Mouse (Mus musculus) kidney, embryonic 15.5 days (tissue): ENCODE measurements around the gene A930018P22Rik. TPM values are rescaled to one million over a fixed set of nuclear protein-coding genes. Genes with fewer than 3 reads are reported as not detected.

Source experiments
- ATAC-seq: fragments of 200-750 bp; cut with Nextera tagmentation; replicated peaks from 2 replicates; pipeline ENCODE4 v1.8.0; 2017; ENCODE audit warnings: moderate TSS enrichment; ENCODE audit not compliant: low FRiP score
- H3K27ac ChIP-seq: fragments of 300-500 bp; sonication (generic); 2 replicates; pipeline ENCODE4 v1.5.1; 2015; ENCODE audit warnings: mild to moderate bottlenecking, inconsistent platforms
- H3K27me3 ChIP-seq: fragments of 300-500 bp; sonication (generic); 2 replicates; pipeline ENCODE4 v1.6.1; 2015; ENCODE audit warnings: inconsistent platforms
- H3K36me3 ChIP-seq: fragments of 300-500 bp; sonication (generic); 2 replicates; pipeline ENCODE4 v1.6.1; 2015; ENCODE audit warnings: inconsistent platforms
- H3K4me1 ChIP-seq: fragments of 300-500 bp; sonication (generic); 2 replicates; pipeline ENCODE4 v1.6.1; 2015; ENCODE audit warnings: inconsistent platforms
- H3K4me2 ChIP-seq: fragments of 300-500 bp; sonication (generic); 2 replicates; pipeline ENCODE4 v1.6.1; 2015; ENCODE audit warnings: moderate library complexity, mild to moderate bottlenecking, inconsistent platforms
- H3K4me3 ChIP-seq: fragments of 300-500 bp; sonication (generic); replicated peaks from 2 replicates; pipeline ENCODE4 v1.5.1; 2015; ENCODE audit warnings: mild to moderate bottlenecking, inconsistent platforms
- H3K9ac ChIP-seq: fragments of 300-500 bp; sonication (generic); 2 replicates; pipeline ENCODE4 v1.6.1; 2015; ENCODE audit warnings: mild to moderate bottlenecking, inconsistent platforms
- H3K9me3 ChIP-seq: fragments of 300-500 bp; sonication (generic); replicated peaks from 2 replicates; pipeline ENCODE4 v1.6.1; 2016; ENCODE audit warnings: inconsistent platforms
- WGBS: fragments of 180-500 bp; shearing (Covaris S2); methylation state at CpG from one replicate; pipeline ENCODE4 v1.1.7; 2015; ENCODE audit warnings: mixed read lengths; 5-methylcytosine and 5-hydroxymethylcytosine counted together
- polyA plus RNA-seq: library from polyadenylated mRNA; unstranded; fragments of >200 nt; fragmentation: Nextera tagmentation; extraction: Ambion mirVana; gene quantifications from 2 replicates; pipeline ENCODE4 v1.2.1, GENCODE M21; 2015

Gene A930018P22Rik
- polyA plus RNA-seq, 1 experiment from 2014 or later, result 0.19 TPM

DNA sequence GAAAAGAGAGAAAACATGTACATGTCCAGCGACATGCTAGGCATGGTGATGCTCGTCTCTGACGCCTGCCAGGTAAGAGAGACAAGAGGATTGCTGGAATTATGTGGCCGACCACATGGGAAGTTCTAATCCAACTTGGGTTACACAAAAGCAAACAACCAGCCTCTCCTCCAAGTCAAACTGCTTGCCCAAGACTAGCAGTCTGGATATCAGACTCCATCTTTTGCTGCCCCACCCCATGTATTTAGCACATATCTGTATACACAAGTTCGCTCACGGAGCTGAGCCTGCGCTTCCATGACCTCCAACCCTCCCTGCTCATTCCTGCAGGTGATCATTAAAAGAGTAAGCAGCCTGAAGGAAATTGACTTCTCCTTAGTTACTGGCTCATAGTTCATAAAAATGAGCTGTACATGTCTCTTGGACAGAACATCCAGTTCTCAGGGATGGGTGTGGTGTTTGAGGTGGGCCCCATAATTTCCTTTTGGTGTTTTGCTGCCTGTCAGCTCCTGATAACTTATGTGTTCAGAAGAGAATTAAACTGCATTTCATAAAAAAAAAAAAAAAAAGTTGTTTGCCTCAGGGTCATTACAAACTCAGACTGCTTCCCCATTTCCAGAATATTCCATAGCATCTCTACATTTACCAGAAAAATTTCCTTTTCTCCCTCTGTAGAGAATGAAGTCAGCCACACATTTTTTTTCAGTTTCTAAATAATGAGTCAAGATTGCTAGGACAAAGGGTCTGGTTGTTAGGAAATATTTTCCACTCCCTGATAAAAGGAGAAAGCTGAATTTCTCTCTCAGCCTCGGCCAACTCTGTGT is 676 bp upstream of the A930018P22Rik start:
- peak overlapping the region; percentile 95 for H3K4me2 ChIP-seq
- ATAC-seq, result no peak
- H3K4me1 ChIP-seq, result peaks cover 18% of the 10 kb centered on the region
- H3K9ac ChIP-seq, result peak overlapping the region; percentile 57; the same call in 1 of the 2 replicates
- no peaks in the 10 kb centered on the region for H3K9me3 ChIP-seq
- peak overlapping the region; percentile 64; the same call in 1 of the 2 replicates for H3K27ac ChIP-seq
- H3K27me3 ChIP-seq, result peaks cover 35% of the 10 kb centered on the region
- 72% methylated on average over 8 of the region's 8 CpGs for WGBS
- H3K36me3 ChIP-seq, result no peaks in the 10 kb centered on the region
- peak overlapping the region; percentile 71 for H3K4me3 ChIP-seq

DNA sequence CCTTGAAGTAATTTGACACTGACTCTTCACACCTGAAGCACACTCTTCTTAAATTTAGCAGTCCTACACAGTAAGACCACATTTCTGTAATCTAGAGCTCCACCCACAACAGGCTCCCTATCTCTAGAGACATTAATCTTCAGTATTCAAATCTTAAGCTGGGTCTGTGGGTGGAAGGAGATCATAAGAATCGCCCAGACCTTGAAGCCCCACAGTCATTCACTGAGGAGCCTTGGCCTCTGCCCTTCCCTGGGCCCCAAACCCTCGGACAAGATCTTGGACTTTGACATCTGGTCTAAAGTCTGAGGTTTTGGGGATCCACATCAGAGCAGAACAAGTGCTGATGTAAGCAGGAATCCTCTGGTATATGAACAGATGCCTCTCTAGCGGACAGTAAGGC is 971 bp downstream of the A930018P22Rik start:
- peaks cover 38% of the 10 kb centered on the region for H3K27me3 ChIP-seq
- peaks cover 18% of the 10 kb centered on the region for H3K4me1 ChIP-seq
- no peaks in the 10 kb centered on the region for H3K36me3 ChIP-seq
- no peaks in the 10 kb centered on the region for H3K9me3 ChIP-seq
- ATAC-seq, result peak; percentile 16; the same call in 1 of the 2 replicates
- peak overlapping the region; percentile 71 for H3K4me3 ChIP-seq
- WGBS, result 34% methylated on average over 3 of the region's 3 CpGs
- H3K9ac ChIP-seq, result no peak overlapping the region
- H3K4me2 ChIP-seq, result peak overlapping the region; percentile 95
- H3K27ac ChIP-seq, result no peak overlapping the region

DNA sequence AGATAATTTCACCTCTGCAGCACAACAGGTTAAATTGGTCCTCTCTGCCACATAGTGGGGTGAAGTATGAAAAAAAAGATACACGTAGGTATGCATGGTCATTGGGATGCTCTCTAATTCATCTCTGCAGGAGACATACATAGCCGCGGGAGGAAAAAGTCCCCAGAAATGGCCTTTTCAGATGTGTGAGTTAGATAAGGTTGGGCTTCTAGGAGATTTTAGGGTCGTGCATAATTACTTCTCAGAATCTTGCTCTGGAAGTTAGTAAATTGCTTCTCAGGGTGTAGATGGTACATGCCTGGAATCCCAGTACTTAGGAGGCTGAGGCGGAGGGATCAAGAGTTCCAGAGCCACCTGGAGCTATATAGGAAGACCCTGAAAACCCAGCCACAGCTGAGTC is 1.5 kb downstream of the A930018P22Rik start:
- no peaks in the 10 kb centered on the region for H3K36me3 ChIP-seq
- no peak overlapping the region for H3K27ac ChIP-seq
- peaks cover 18% of the 10 kb centered on the region for H3K4me1 ChIP-seq
- ATAC-seq, result no peak
- peaks cover 38% of the 10 kb centered on the region for H3K27me3 ChIP-seq
- H3K9ac ChIP-seq, result no peak overlapping the region
- H3K4me3 ChIP-seq, result no peak overlapping the region
- H3K9me3 ChIP-seq, result no peaks in the 10 kb centered on the region
- H3K4me2 ChIP-seq, result no peak overlapping the region
- 72% methylated on average over 5 of the region's 5 CpGs for WGBS

DNA sequence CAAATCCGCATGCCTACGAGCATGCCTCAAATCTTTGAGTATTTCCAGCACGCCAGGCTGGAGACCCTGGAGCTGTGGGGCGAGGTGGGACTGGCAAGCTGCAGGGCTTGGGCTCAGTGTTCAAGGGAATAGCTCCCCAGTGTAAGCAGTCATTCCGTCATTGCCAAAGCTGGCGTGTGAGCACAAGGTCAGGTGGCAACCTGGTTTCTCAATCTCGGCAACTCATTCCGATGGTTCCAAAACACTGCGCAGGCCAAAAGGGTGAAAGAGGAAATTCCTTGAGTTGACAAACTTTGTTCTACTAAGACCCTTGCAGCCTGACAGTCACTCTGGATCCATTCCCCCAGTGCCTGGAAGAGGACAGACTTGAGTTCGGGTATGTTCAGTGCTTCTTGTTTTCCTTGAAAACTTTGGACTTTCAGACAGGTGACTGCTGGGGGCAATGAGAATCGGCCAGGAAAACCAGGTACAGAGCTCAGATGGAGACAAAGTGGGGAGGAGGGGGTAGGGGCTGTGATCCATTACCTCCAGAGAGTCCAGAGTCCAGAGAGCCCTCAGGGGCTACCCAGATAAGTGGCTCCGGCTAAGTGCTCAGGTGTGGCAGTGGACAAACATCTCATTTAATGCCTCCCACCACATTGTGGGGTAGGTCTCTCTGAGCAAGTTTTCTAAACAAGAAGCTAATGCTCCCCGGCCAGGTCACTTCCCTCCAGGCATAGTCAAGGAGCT is 6.4 kb downstream of the A930018P22Rik start:
- H3K27me3 ChIP-seq, result peaks cover 29% of the 10 kb centered on the region
- no peak overlapping the region for H3K27ac ChIP-seq
- no peaks in the 10 kb centered on the region for H3K36me3 ChIP-seq
- H3K9me3 ChIP-seq, result no peaks in the 10 kb centered on the region
- no peak overlapping the region for H3K4me3 ChIP-seq
- H3K9ac ChIP-seq, result no peak overlapping the region
- WGBS, result 83% methylated on average over 13 of the region's 13 CpGs
- H3K4me2 ChIP-seq, result no peak overlapping the region
- no peaks in the 10 kb centered on the region for H3K4me1 ChIP-seq
- ATAC-seq, result no peak

DNA sequence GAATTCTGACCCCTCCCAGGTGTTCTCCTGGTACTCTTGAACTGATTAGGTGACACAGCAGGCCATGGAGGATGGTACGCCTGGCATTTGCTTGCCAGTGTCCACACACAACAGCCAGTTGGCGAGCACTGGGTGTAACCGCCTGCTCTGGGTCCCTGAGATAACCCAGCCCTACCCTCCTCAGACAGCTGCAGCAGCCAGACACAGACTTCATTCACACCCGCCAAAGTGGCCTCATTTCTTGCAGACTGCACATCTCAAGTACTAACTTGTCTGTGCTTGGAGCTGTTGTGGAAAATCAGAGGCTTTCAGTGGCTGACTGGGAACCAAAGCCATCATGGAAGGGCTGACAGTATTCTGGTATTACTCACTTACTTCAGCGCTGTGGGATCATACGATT is 7.6 kb downstream of the A930018P22Rik start:
- no peaks in the 10 kb centered on the region for H3K4me1 ChIP-seq
- H3K36me3 ChIP-seq, result no peaks in the 10 kb centered on the region
- 77% methylated on average over 6 of the region's 6 CpGs for WGBS
- H3K9ac ChIP-seq, result no peak overlapping the region
- no peak overlapping the region for H3K27ac ChIP-seq
- H3K27me3 ChIP-seq, result peaks cover 21% of the 10 kb centered on the region
- no peaks in the 10 kb centered on the region for H3K9me3 ChIP-seq
- H3K4me2 ChIP-seq, result no peak overlapping the region
- ATAC-seq, result 0 out of 2 replicates have a peak, but pooled peaks have one; percentile 38
- no peak overlapping the region for H3K4me3 ChIP-seq

DNA sequence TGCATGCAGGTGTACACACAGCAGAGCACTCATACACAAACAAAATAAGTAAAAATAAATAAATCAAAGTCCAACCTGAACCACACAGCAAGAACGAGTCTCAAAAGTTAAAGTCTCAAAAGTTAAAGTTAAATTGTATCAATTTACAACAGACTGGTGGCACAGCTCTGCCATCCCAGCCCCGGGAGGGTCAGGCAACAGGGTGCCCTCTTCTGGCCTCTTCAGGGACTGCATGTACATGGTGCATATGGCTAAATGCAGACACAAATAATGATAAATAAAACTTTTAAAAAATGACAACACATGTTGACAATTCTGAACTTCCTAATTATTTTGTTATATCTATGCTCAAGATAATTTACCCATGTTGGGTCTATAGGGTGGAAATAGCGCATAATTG is 8.4 kb downstream of the A930018P22Rik start:
- no peak overlapping the region for H3K27ac ChIP-seq
- no peak overlapping the region for H3K9ac ChIP-seq
- no peaks in the 10 kb centered on the region for H3K36me3 ChIP-seq
- 66% methylated on average over 3 of the region's 3 CpGs for WGBS
- H3K27me3 ChIP-seq, result peaks cover 14% of the 10 kb centered on the region
- peaks cover under 1% of the 10 kb centered on the region; the same call in 1 of the 2 replicates for H3K4me1 ChIP-seq
- ATAC-seq, result no peak
- H3K4me3 ChIP-seq, result no peak overlapping the region
- no peak overlapping the region for H3K4me2 ChIP-seq
- H3K9me3 ChIP-seq, result no peaks in the 10 kb centered on the region

DNA sequence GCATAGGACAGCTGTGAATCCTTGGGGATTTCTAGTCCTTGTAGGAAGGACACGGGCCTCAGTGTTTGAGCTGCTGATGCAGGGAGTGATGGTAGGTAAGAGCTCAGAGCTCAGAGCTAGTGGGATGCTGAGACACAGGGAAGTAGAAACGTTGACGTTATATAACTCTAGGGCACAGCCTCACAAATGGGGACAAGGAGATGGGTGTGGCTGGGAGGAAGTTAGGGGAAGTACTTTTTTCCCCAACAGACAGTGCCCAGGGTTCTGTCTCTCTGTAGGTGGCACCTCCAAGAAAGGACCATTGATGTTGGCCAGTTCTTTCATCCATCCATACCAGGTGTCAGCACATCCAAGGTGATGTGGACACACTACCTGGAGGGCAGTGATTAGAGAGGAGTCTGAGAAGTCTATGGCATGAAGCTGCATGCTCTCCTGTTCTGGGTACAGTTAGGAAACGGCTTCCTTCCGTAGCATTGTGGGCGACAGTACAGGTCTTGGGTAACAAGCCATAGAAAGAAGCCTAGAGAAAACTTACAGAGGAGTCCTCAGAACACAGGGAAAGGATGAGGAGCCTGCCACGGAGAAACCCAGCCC is 9.8 kb downstream of the A930018P22Rik start:
- WGBS, result 73% methylated on average over 7 of the region's 7 CpGs

DNA sequence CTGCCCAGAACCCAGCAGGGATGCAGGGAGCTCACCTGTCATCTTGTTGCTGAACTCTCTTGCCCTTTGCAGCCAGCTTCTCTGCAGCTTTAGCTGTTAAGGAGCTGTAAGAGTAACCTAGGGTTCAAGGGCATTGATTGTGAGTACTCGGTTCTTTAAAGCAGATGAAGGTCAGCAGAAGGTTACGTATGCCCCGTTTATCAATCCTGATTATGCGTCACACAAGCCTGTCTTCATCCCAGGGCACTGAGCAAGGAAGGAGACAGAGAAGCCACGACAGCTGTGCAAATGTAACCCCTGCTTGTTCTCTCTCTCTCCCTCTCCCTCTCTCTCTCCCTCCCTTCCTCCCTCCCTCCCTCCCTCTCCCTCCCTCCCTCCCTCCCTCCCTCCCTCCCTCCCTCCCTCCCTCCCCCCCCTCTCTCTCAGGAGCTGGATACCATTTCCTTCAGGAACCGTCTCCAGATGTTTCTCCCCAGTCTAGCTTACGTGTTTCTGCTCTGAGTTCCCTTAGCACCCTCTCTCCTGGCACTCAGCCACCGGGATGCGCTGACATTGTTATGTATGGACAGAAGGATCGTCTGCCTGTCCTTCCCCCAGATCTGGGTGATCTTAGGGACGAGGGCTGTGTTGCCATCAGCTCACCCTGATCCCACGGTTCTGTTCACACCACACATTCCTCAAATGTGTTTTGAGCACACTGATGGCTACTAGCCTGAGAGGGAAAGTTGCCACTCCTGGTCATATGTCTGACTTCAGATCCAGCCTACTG is 10.7 kb downstream of the A930018P22Rik start:
- Histone ChIP-seq H3K27me3 (peaks cover 7% of the 10 kb centered on the region; the same call in 1 of the 2 replicates), H3K27ac (no peak overlapping the region), H3K36me3 (no peaks in the 10 kb centered on the region), H3K4me2 (no peak overlapping the region), H3K9me3 (no peaks in the 10 kb centered on the region), H3K9ac (no peak overlapping the region), H3K4me3 (no peak overlapping the region), H3K4me1 (peaks cover 3% of the 10 kb centered on the region; the same call in 1 of the 2 replicates)
- WGBS, result 35% methylated on average over 11 of the region's 12 CpGs
- no peak for ATAC-seq

More for the DNA sequence above, 9.8 kb downstream of the A930018P22Rik start:
- Histone ChIP-seq H3K27ac (no peak overlapping the region), H3K4me1 (peaks cover 3% of the 10 kb centered on the region; the same call in 1 of the 2 replicates), H3K4me2 (no peak overlapping the region), H3K9ac (no peak overlapping the region), H3K27me3 (peaks cover 8% of the 10 kb centered on the region; the same call in 1 of the 2 replicates), H3K4me3 (no peak overlapping the region), H3K36me3 (no peaks in the 10 kb centered on the region), H3K9me3 (no peaks in the 10 kb centered on the region)
- no peak for ATAC-seq

DNA sequence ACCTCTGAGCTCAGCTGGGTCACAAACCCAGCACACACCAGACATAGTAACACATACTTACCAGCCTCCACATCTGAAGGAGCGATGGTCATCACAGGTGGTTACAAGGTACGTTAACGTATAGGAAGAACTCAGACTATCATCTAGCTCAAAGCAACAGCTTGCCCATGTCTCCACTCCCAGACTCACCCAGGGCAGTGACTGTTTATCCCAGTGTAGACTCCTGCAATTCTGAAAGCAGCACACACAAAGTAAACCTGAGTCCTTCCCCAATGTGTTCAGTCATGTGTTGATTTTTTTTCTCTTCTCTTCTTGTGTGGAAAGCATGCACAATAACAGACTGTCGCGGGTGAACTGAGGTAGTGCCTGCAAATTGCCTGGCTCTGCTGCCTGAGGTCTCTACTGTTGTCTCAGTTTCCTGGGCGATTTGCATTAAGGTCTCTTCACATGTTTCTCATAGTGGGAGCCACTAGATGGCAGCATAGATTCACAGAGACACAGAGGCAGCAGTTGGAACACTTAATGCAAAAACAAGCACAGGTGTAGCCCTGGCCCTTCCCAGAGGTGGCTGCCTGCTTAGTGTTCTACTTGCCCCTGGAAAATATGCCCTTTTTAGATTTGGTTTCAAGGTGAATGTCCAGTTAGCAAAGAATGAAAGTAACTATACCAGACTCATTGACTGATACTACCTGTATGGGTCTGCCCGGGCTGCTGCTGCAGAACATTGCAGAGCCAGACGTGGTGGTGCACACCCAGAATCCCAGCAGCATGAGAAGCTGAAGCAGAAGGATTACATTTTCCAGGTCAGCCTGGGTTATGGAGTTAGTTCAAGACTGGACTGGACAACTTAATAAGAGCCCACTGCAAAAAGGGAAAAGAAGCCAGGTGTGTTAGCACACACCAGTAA is 11.8 kb downstream of the A930018P22Rik start:
- no peak overlapping the region for H3K4me3 ChIP-seq
- H3K4me1 ChIP-seq, result peaks cover 3% of the 10 kb centered on the region; the same call in 1 of the 2 replicates
- H3K9ac ChIP-seq, result no peak overlapping the region
- no peak overlapping the region for H3K4me2 ChIP-seq
- WGBS, result 46% methylated on average over 8 of the region's 8 CpGs
- peaks cover 4% of the 10 kb centered on the region; the same call in 1 of the 2 replicates for H3K27me3 ChIP-seq
- H3K9me3 ChIP-seq, result no peaks in the 10 kb centered on the region
- H3K27ac ChIP-seq, result no peak overlapping the region
- ATAC-seq, result peak; percentile 34; the same call in 1 of the 2 replicates
- H3K36me3 ChIP-seq, result no peaks in the 10 kb centered on the region

DNA sequence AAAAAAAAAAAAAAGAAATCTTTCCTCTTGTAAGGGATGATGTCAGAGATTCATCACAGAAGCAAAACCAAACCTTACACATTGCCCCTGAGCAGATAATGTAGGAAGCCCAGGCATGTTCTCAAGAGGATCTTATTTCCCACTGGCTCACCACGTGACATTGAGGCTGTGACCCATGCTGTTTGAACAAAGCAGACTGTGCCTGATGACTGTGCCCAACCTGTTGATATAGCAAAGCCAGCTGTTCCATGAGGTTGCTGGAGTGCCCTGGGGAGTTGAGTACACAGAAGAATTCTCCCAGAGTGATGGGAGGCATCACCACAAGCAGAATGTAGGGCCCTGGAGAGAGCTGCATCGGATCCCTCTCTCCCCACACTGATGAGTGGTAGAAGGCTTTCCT is 13.4 kb downstream of the A930018P22Rik start:
- 53% methylated on average over 2 of the region's 2 CpGs for WGBS
- ATAC-seq, result no peak
- no peaks in the 10 kb centered on the region for H3K36me3 ChIP-seq

More for the DNA sequence above, 13.4 kb downstream of the A930018P22Rik start:
- Histone ChIP-seq H3K27ac (no peak overlapping the region), H3K9ac (no peak overlapping the region), H3K4me1 (peaks cover 3% of the 10 kb centered on the region; the same call in 1 of the 2 replicates), H3K4me2 (no peak overlapping the region), H3K9me3 (no peaks in the 10 kb centered on the region), H3K4me3 (no peak overlapping the region), H3K27me3 (peaks cover 4% of the 10 kb centered on the region; the same call in 1 of the 2 replicates)
